Mouse (Mus musculus): Measurements from ENCODE around the gene Lipc.

The Lipc gene

DNA sequence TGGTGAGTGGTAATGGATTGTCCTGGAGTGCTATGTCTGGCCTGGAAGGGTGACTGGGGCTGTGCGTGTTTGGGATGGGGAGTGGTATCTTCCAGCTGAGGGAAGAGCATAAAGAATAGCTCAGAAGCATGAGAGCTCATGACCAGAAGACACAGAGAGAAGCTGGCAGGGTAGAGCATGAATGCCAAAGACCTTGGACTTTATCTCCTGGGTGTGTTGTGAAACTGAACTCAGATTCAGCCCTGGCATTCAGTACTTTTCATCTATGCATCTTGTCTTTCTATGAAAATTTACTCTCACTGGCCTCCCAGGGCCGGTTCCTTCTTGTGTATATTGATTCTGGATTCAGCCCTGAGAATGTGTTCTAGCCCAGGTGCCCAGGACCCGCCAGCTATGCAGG, 127.9 kb downstream of the Lipc start:
- DNase-seq (ENCODE audit: low spot score in 2 of 2): no peak

DNA sequence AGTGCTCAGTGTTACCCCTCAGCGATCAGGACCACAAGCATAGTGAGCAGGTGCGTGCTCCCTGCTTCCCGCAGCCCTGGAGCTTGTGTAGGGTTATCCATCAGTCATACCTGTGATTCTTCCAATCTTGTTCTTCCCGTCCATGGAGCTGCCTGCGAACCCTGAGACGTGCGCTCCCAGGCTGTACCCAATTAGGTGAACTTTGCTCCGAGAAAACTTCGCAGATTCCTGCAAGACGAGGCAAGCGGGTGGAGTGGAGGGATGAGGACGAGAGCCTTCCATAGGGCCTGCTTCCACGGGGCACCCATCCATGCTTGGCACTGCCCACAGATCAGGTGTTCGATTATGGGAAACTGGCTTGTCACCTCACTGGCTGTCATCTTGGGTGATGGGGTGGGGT, 133.3 kb downstream of the Lipc start:
- no peak for DNase-seq (ENCODE audit: low spot score in 2 of 2)

DNA sequence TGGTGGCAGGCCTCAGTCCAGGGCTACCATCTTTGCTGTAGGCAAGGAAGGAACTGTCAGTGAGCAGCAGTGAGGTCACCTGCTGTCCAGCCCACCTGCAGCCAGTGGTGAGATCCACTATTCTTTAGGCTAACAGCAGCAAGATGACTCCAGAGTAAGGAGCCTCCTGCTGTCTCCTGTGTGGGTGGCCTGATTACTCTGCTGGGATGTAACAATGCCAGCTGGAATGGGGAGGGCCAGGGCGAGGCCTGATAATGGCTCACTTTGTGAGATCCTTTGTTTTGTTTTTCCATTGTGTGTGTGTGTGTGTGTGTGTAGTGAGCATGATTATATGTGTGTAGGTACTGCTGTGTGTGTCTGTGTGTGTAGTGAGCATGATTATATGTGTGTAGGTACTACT, 134.6 kb downstream of the Lipc start:
- no peak for DNase-seq (ENCODE audit: low spot score in 2 of 2)

DNA sequence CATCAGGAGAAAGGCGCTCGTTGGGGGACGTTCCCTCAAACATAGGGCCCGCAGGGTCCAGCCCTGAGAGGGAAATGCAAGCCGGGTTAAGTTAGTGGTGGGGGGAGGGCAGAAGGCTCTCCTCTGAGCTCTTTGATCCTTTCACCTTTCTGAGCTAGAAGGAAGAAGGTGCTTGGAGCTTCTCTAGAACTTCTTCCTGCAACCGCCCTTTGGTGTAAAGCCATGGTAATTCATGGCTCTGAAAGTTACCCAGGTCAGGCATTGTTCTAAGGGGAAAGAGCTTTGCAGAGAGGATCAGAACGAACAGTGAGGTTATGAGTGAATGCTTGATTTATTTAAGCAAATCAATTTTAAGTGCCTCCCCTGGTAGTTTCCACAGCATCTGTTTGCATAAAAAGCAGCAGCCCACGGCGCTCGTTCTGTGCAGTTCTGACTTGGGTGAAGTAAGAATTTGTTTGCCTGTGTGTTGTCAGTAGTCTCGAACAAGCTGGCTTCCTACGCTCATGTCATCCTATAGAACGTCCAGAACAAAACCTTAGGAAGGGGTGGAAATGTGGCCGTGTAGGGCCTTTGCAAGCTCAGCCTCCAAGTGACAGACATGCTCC, 135.2 kb downstream of the Lipc start:
- peak; percentile 49 to 54 for DNase-seq (ENCODE audit: low spot score in 2 of 2)

DNA sequence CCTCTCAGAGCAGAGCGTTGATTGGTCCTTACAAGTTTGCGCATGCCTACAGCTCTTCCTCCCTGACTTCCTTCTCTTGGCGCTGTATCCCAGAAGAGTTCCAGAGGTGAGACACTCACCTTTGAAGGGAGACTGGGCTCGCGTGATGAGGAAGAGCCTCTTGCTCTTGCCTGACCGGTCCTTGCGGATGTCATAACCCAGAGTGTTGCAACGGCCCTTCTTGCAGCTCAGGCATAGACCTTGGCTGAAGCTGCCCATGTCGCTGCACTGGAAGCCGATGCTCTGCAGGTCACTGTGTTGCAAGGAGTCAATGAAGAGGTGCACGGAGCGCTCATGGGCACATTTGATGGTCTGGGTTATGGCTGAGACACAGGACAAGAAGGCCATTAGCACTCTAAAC, 139.5 kb downstream of the Lipc start:
- DNase-seq (ENCODE audit: low spot score in 2 of 2): no peak

DNA sequence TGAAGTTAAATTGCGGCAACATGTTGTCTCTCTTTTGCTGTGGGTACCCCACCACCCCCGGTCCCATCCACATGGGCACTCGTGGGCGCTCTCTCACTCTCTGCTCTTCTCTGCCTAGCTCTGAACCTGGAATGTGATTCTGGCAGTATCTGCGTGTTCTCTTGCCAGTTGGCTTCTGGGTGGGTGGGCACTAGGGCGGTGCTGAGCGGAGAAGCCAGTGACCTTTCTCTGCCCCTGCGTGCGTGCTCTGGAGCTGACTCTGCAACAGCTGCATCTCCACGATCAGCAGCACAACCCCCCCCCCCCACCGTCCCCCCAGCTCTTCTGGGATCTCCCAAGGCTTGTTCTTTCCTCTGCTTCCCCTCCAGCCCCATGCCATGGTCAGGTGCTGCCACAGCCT, 144.3 kb downstream of the Lipc start:
- DNase-seq (ENCODE audit: low spot score in 2 of 2): no peak

DNA sequence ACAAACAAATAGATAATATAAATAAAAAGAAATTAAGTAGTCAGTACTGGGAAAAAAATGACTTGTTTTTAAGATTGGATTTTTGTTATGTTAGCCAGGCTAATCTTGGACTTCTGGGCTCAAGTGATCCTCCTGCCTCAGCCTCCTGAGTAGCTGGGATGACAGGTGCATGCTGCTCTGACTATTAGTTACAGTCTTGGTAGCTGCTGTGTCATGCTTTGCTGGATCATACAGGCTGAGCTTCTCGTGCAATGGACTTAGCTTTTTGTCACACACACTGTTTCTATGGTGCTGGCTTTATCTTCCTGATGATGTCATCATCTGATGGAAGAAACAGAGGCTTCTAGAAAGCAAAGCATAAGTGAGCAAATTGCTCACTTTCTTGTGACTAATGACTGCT, 146.0 kb downstream of the Lipc start:
- DNase-seq (ENCODE audit: low spot score in 2 of 2): no peak

DNA sequence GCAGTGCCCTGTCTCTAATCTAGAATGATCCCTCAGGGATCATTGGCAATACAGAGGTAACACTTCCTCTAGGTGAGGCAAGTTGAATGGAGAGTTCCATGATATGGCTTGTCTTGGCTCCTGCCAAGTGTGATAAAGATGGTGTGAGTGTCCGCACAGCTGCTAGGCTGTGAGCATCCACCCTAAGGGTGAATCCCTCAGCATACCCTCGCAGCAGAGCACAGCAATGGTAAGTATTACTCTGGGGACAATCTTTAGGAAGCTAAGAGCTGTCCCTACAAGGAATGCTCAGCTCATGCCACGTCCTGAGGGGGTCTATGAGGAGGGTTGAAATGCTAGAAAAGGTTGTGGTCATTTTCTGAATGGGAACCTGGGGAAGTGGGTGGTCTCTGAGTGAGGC, 149.2 kb downstream of the Lipc start:
- DNase-seq (ENCODE audit: low spot score in 2 of 2): no peak

DNA sequence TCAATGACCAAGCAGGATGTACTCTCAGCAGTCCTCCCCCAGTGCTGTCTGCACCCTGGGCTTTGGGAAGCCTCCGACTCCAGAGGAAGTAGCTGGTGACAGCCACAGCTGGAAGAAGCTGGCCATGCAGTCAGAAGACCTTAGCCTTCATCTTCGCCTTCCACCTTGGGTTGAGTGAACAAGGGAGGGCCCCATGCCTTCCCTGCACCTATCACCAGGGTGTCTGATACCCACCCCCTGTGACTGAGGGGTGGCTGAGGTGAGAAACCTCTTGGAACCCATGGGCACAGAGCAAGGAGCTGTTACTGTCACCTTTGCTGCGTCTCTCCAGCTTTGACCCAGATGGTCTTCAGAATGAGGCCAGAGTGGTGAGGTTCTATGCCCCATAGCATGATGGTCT, 150.3 kb downstream of the Lipc start:
- DNase-seq (ENCODE audit: low spot score in 2 of 2): no peak

DNA sequence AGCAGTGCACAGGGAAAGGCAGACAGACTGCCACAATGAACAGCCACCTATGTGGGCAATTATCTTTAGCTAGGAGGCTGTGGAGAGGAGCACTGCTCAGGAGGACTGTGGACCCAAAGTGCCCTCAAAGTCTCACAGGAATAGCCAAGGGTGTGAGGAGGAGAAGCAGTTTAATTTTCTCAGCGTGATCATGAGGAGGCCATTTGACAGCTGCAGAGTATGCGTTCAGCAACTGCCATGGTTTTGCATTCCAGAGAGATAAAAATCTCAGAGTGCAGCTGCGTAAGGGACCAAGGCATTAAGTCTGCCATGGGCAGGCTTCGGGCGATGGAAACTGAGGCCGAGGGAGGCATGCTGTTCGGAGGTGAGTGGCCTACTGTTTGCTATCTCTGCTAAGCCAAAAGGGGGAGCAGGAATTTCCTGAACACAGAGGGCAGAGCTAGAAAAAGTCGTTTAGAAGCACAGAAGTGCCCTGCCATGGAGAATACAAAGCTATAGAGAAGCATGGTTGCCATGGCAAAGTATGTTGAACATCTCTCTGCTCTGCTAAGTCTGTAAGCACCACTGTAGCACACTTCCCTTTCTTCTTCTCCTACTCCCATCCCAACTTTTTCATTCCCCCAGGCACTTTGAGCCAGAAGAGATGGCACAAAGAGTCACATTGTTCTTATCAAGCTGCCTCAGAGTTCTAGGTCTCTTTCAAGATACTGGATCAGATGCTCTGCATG, 151.3 kb downstream of the Lipc start:
- DNase-seq (ENCODE audit: low spot score in 2 of 2): no peak

DNA sequence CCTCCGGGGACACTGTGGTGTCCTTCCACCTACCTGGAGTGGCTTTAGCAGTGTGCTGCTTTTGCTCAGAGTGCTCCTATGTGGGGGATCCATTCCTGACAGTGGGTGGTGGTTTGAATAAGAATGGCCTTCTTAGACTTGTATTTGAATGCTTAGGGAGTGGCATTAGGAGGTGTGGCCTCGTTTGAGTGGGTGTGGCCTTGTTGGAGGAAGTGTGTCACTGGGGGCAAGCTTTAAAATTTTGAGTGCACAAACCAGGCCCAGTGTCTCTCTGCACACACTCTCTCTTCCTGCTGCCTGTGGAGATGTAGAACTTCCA, 156.6 kb downstream of the Lipc start:
- DNase-seq (ENCODE audit: low spot score in 2 of 2): no peak

DNA sequence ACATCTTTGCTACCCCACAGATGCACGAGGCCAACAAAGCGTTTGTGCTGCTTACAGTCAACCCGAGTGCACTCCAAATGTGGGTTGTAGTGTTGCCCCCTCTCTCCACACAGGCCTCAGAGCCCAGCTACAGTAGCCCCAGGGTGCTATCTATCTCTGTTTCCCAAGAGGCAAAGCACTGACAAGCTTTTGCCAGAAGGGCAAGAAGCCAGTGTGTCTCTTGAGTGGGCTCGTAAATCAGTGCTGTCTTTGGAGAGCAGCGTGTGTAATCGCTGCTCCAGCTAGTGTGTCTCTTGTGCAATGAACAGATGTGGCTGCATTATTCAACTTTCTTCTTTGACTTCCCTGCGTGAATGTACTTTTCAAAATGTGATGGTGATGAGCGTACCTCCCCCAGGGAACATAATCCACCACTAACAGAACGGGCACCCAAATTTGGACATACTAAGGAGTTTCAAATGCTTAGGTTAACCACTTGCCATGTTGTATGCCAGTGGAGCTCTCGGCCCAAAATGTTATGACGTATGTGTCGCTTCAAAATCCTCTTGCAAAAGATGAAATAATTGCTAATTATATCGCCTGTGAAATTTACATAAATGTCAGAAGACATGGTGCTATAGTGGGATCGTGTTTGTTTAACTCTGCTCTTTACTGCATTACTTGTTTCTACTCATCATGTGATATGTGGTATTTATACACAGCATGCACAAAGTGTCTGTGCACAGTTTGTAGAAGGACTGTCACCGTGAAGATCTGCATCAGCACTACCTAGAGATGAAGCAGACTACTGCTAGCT, 157.2 kb downstream of the Lipc start:
- no peak for DNase-seq (ENCODE audit: low spot score in 2 of 2)

DNA sequence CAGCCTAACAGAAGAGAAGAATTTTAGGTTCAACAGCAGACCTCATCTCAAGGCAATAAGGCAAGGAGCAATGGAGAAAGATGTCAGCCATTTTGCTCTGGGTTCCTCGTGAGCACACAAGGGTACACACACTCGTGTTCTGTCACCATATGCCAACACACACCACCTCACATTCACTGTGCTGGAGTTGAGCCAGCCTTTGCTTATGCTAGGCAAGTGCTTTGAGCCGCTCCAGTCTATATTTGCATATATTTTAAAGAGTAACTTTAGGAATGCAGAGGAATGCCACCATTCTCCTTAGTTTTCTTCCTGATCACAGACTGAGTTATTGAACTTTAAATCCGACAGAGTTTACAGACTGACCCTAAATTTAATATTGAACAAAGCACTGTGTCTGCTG, 161.4 kb downstream of the Lipc start:
- DNase-seq (ENCODE audit: low spot score in 2 of 2): no peak

DNA sequence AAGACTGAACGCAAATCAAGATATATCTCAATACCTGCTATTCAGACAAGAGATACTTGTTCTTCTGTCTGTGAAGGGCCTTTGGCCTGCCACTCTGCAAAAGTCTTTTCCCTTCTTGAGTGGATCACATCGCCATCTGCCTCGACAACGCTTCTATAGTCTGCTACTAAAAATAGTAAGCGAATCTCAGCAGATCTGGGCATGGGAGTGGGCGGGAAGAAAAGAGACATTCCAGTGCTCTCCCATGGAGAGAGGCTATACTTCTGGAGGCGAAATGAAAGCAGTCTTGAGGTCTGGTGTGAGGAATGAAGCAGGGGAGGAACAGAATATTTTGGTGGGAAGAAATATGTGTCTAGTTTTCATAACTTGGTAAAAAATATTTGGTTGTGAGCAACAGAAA, 163.3 kb downstream of the Lipc start:
- peak; percentile 46 to 76 for DNase-seq (ENCODE audit: low spot score in 2 of 2)

DNA sequence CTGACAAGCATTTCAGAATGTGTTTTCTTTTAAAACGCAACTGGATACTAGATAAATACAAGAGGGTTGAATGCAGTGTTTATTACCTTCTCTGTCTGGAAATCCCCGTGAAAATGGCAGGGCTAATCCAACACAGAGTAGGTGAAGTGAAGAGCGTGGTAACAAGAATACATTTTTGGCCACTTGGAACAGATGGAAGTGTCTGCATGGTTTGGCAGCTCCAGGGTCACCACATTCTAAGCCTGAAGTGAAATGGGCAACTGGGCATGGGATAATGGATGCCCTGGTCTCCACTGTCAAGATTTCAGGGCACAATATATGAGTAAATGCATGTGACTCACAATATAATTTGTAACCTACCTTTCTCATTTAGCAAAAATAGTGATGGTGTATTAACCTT, 169.8 kb downstream of the Lipc start:
- DNase-seq (ENCODE audit: low spot score in 2 of 2): no peak

DNA sequence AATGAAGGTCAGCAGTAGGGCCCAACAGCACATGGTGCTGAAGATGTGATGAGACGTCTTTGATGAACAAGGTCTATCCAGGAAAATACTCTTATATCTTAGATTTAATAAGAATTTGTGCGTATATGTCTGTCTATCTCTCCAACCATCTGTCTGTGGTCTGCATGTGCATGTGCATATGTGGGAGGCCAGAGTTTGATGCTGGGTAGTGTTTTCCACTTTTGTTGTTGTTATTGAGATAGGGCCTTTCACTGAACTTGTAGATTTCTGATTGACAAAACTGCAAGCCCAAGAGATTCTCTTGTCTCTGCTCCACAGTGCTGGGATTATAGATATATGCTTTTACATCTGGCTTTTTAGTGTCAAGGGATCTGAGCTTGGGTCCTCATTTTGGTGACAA, 176.5 kb downstream of the Lipc start:
- no peak for DNase-seq (ENCODE audit: low spot score in 2 of 2)

DNA sequence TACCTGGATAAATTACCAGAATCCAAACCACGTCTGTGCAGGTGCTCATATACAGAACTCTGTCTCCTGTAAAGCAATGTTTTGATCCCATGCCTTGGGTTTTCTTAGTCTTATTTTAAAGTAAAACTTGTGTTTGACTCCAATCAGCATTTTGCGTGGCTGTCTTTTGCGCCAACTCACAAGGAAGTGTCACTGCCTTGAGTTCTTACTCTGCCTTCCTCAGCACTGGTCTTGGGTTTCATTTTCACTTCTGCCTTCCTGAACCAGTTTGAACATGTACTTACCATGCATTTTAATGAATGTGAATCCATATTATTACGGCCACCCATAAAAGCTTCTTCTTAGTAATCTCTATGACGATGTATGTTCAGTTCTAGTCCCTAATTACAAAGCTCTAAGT, 191.1 kb downstream of the Lipc start:
- DNase-seq (ENCODE audit: low spot score in 2 of 2): no peak

DNA sequence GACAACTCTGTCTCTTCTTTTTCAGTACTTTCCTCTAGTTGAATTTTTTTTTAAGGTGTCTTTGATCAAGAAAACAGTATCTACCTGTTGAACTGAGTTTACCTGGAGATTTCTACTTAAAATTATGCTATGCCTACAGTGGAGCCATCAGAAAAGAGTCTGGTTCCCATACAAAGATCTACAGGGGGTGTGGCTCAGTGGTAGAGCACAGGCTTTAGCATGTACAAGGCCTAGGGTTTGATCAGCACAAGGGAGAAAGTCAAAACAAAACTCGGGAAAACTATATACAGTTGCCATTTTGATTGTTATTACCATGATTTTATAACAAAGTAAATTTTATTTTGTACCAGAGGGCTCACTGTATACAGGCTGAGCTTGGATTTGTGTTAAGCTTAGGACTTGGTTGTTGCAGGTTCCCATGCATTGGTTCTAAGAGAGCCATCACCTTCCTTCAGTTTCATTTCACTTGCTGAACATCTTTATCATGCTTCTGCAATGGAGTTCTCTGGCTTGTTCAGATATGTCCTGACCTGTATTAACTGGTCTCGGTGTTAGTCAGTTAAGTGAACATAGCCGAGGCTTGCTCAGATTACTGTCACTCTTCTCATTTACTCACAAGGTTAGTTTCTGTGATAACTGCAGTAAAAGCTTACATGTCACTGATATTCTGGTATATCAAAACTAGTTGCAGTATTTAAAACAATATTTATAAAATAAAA, 200.4 kb downstream of the Lipc start:
- no peak for DNase-seq (ENCODE audit: low spot score in 2 of 2)
